Mouse (Mus musculus): ENCODE measurements around the gene Pip5k1b. TPM values are rescaled to one million over a fixed set of nuclear protein-coding genes. Genes with fewer than 3 reads are reported as not detected.

The Pip5k1b gene
- polyA plus RNA-seq (2012; rRNA removed) (1.4 and 1.7 TPM in 2 replicates), polyA plus RNA-seq (2014; fragmentation: Nextera tagmentation; extraction: Ambion mirVana) (0.57 and 0.83 TPM in 2 replicates)

- no peak for TF ChIP-seq POLR2A (IDR thresholded peaks at IDR 0.05; ENCODE audit: borderline replicate concordance, extremely low read depth, insufficient read depth, insufficient read length)
- Histone ChIP-seq H3K27ac (replicated peaks; ENCODE audit: low read depth, low read length) (no peak within 1 kb of the TSS), H3K9me3 (ENCODE audit: control insufficient read depth, low read length) (no peaks in the 10 kb centered on the region), H3K27me3 (ENCODE audit: control insufficient read depth, insufficient read depth, low read length) (peaks cover 23% of the 10 kb centered on the region; the same call in 1 of the 2 replicates), H3K36me3 (ENCODE audit: control insufficient read depth, insufficient read depth, low read length) (no peaks in the 10 kb centered on the region), H3K4me2 (replicated peaks; ENCODE audit: low read depth, low read length, severe bottlenecking) (peak within 1 kb of the TSS; percentile 95), H3K9ac (ENCODE audit: low read depth, low read length, severe bottlenecking) (peak within 1 kb of the TSS; percentile 75), H3K4me3 (replicated peaks; ENCODE audit: low read length) (peak within 1 kb of the TSS; percentile 80), H3K4me1 (ENCODE audit: control insufficient read depth, insufficient read depth, low read length) (peaks cover 12% of the 10 kb centered on the region; the same call in 1 of the 2 replicates)
- ATAC-seq (ENCODE audit: low FRiP score, low read depth) (no peak), DNase-seq (ENCODE audit: low spot score) (no peak)
- 0% methylated on average over 17 of the region's 39 CpGs for WGBS
These were observed at the start of gene Pip5k1b for GRCm38 (mm10) chr19:24555466-24555903. Gene Pip5k1b, minus strand, starts transcription at chr19:24555872.

- Histone ChIP-seq H3K4me1 (ENCODE audit: control insufficient read depth, insufficient read depth, low read length) (no peaks in the 10 kb centered on the region), H3K9ac (ENCODE audit: low read depth, low read length, severe bottlenecking) (no peak overlapping the region), H3K4me3 (replicated peaks; ENCODE audit: low read length) (no peak overlapping the region), H3K9me3 (ENCODE audit: control insufficient read depth, low read length) (no peaks in the 10 kb centered on the region), H3K27ac (replicated peaks; ENCODE audit: low read depth, low read length) (no peak overlapping the region), H3K4me2 (replicated peaks; ENCODE audit: low read depth, low read length, severe bottlenecking) (no peak overlapping the region), H3K27me3 (ENCODE audit: control insufficient read depth, insufficient read depth, low read length) (no peaks in the 10 kb centered on the region), H3K36me3 (ENCODE audit: control insufficient read depth, insufficient read depth, low read length) (no peaks in the 10 kb centered on the region)
- 56% methylated on average over 4 of the region's 4 CpGs for WGBS
- DNase-seq (ENCODE audit: low spot score) (no peak), ATAC-seq (ENCODE audit: low FRiP score, low read depth) (no peak)
- no peak for TF ChIP-seq POLR2A (IDR thresholded peaks at IDR 0.05; ENCODE audit: borderline replicate concordance, extremely low read depth, insufficient read depth, insufficient read length)
These were observed 48.4 kb upstream of the Pip5k1b start for GRCm38 (mm10) chr19:24604105-24604504.

GRCm38 (mm10) chr19:24603431-24603830 lies 47.8 kb upstream of the Pip5k1b start:
- H3K4me2 ChIP-seq (replicated peaks; ENCODE audit: low read depth, low read length, severe bottlenecking), result no peak overlapping the region
- H3K4me3 ChIP-seq (replicated peaks; ENCODE audit: low read length), result no peak overlapping the region
- no peaks in the 10 kb centered on the region for H3K27me3 ChIP-seq (ENCODE audit: control insufficient read depth, insufficient read depth, low read length)
- DNase-seq (ENCODE audit: low spot score) (no peak), ATAC-seq (ENCODE audit: low FRiP score, low read depth) (no peak)
- H3K9me3 ChIP-seq (ENCODE audit: control insufficient read depth, low read length), result no peaks in the 10 kb centered on the region
- H3K4me1 ChIP-seq (ENCODE audit: control insufficient read depth, insufficient read depth, low read length), result no peaks in the 10 kb centered on the region
- no peak overlapping the region for H3K9ac ChIP-seq (ENCODE audit: low read depth, low read length, severe bottlenecking)
- no peak for TF ChIP-seq POLR2A (IDR thresholded peaks at IDR 0.05; ENCODE audit: borderline replicate concordance, extremely low read depth, insufficient read depth, insufficient read length)
- WGBS, result 88% methylated on average over 4 of the region's 4 CpGs
- H3K27ac ChIP-seq (replicated peaks; ENCODE audit: low read depth, low read length), result no peak overlapping the region
- no peaks in the 10 kb centered on the region for H3K36me3 ChIP-seq (ENCODE audit: control insufficient read depth, insufficient read depth, low read length)

GRCm38 (mm10) chr19:24586726-24587125 lies 31.1 kb upstream of the Pip5k1b start:
- Histone ChIP-seq H3K9ac (ENCODE audit: low read depth, low read length, severe bottlenecking) (no peak overlapping the region), H3K4me1 (ENCODE audit: control insufficient read depth, insufficient read depth, low read length) (no peaks in the 10 kb centered on the region), H3K36me3 (ENCODE audit: control insufficient read depth, insufficient read depth, low read length) (no peaks in the 10 kb centered on the region), H3K4me2 (replicated peaks; ENCODE audit: low read depth, low read length, severe bottlenecking) (no peak overlapping the region), H3K27me3 (ENCODE audit: control insufficient read depth, insufficient read depth, low read length) (no peaks in the 10 kb centered on the region), H3K27ac (replicated peaks; ENCODE audit: low read depth, low read length) (no peak overlapping the region), H3K4me3 (replicated peaks; ENCODE audit: low read length) (no peak overlapping the region), H3K9me3 (ENCODE audit: control insufficient read depth, low read length) (no peaks in the 10 kb centered on the region)
- no peak for ATAC-seq (ENCODE audit: low FRiP score, low read depth)
- 40% methylated on average over 2 of the region's 2 CpGs for WGBS
- TF ChIP-seq POLR2A (IDR thresholded peaks at IDR 0.05; ENCODE audit: borderline replicate concordance, extremely low read depth, insufficient read depth, insufficient read length), result no peak
- no peak for DNase-seq (ENCODE audit: low spot score)

GRCm38 (mm10) chr19:24585171-24585570 lies 29.5 kb upstream of the Pip5k1b start:
- Histone ChIP-seq H3K4me1 (ENCODE audit: control insufficient read depth, insufficient read depth, low read length) (no peaks in the 10 kb centered on the region), H3K9me3 (ENCODE audit: control insufficient read depth, low read length) (no peaks in the 10 kb centered on the region), H3K27me3 (ENCODE audit: control insufficient read depth, insufficient read depth, low read length) (no peaks in the 10 kb centered on the region), H3K9ac (ENCODE audit: low read depth, low read length, severe bottlenecking) (no peak overlapping the region), H3K4me3 (replicated peaks; ENCODE audit: low read length) (no peak overlapping the region), H3K27ac (replicated peaks; ENCODE audit: low read depth, low read length) (no peak overlapping the region), H3K36me3 (ENCODE audit: control insufficient read depth, insufficient read depth, low read length) (no peaks in the 10 kb centered on the region), H3K4me2 (replicated peaks; ENCODE audit: low read depth, low read length, severe bottlenecking) (no peak overlapping the region)
- WGBS, result 93% methylated on average over 5 of the region's 5 CpGs
- ATAC-seq (ENCODE audit: low FRiP score, low read depth) (no peak), DNase-seq (ENCODE audit: low spot score) (no peak)
- TF ChIP-seq POLR2A (IDR thresholded peaks at IDR 0.05; ENCODE audit: borderline replicate concordance, extremely low read depth, insufficient read depth, insufficient read length), result no peak

GRCm38 (mm10) chr19:24583956-24584355 lies 28.3 kb upstream of the Pip5k1b start:
- ATAC-seq (ENCODE audit: low FRiP score, low read depth) (no peak), DNase-seq (ENCODE audit: low spot score) (no peak)
- no peak overlapping the region for H3K4me3 ChIP-seq (replicated peaks; ENCODE audit: low read length)
- no peak for TF ChIP-seq POLR2A (IDR thresholded peaks at IDR 0.05; ENCODE audit: borderline replicate concordance, extremely low read depth, insufficient read depth, insufficient read length)
- H3K36me3 ChIP-seq (ENCODE audit: control insufficient read depth, insufficient read depth, low read length), result no peaks in the 10 kb centered on the region
- H3K4me1 ChIP-seq (ENCODE audit: control insufficient read depth, insufficient read depth, low read length), result no peaks in the 10 kb centered on the region
- no peak overlapping the region for H3K27ac ChIP-seq (replicated peaks; ENCODE audit: low read depth, low read length)
- H3K4me2 ChIP-seq (replicated peaks; ENCODE audit: low read depth, low read length, severe bottlenecking), result no peak overlapping the region
- WGBS, result 85% methylated on average over 8 of the region's 8 CpGs
- no peaks in the 10 kb centered on the region for H3K27me3 ChIP-seq (ENCODE audit: control insufficient read depth, insufficient read depth, low read length)
- H3K9me3 ChIP-seq (ENCODE audit: control insufficient read depth, low read length), result no peaks in the 10 kb centered on the region
- H3K9ac ChIP-seq (ENCODE audit: low read depth, low read length, severe bottlenecking), result no peak overlapping the region

Data from limb, embryonic 14.5 days (tissue).